Mouse (Mus musculus): ENCODE data around the gene Sytl3.

DNA sequence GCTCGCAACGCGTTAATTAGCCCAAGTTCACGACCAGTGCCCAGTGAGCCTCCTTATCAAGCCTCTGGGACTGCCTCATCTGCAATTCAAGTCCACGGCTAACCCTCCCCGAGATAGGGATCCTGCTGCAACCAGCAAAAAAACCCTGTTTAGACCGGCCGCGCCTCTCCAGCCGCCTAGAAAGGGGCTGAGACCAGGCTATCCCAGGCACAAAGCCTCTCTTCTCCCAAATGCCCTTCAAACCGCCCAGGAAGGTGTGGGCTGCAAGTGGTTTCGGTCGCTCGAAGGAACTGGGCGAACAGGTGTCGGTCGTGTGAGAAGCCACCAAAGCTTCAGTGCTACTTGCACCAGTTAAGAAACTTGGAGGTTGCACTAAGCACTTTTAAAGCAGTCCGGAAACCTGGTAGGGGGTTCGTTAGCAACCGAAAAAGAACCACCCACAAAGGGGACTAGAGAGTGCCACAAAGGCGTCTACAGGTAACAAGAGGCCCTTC is 123.2 kb downstream of the Sytl3 start:
- peak; percentile 58; the same call in 1 of the 2 replicates for TF ChIP-seq GATA1 (IDR thresholded peaks at IDR 0.05; ENCODE audit: low read length)
- TF ChIP-seq TAL1 (IDR thresholded peaks at IDR 0.05; ENCODE audit: low read length) = no peak

All from erythroblast, embryonic 14.5 days (primary cell).